Mouse (Mus musculus) bone marrow, adult 2 months (tissue): ENCODE results near the gene Six1. TPM values are rescaled to one million over a fixed set of nuclear protein-coding genes. Genes with fewer than 3 reads are reported as not detected.

ENCODE experiments used
- H3K27ac ChIP-seq: fragments of 200-500 bp; 2 replicates; pipeline ENCODE4 v1.5.1; 2012; ENCODE audit warnings: low read depth, mild to moderate bottlenecking, control low read depth, inconsistent platforms, low read length; ENCODE audit not compliant: control insufficient read depth, poor library complexity, insufficient read depth
- H3K4me1 ChIP-seq: fragments of 200-500 bp; 2 replicates; pipeline ENCODE4 v1.6.1; 2011; ENCODE audit warnings: low read length; ENCODE audit not compliant: control insufficient read depth, insufficient read depth
- H3K4me3 ChIP-seq: fragments of 200-500 bp; replicated peaks from 2 replicates; pipeline ENCODE3; 2011; ENCODE audit warnings: mild to moderate bottlenecking, low read depth, low read length, control low read depth; ENCODE audit not compliant: control insufficient read depth
- CTCF ChIP-seq: fragments of 200-500 bp; IDR thresholded peaks from 2 replicates; pipeline ENCODE4 v1.5.1; 2011; ENCODE audit warnings: low read length, control low read depth; ENCODE audit not compliant: control insufficient read depth, insufficient read depth
- POLR2A ChIP-seq: fragments of 200-500 bp; IDR thresholded peaks from 2 replicates; pipeline ENCODE4 v1.6.1; 2011; ENCODE audit warnings: low read depth, mild to moderate bottlenecking, control low read depth, low read length, borderline replicate concordance; ENCODE audit not compliant: control insufficient read depth
- WGBS: fragments of 180-500 bp; shearing (Covaris S2); methylation state at CpG from one replicate; pipeline ENCODE4 v1.1.7; 2018; 5-methylcytosine and 5-hydroxymethylcytosine counted together
- polyA plus RNA-seq: library from polyadenylated mRNA; stranded (reverse); fragments of >200 nt; gene quantifications from 2 replicates; pipeline ENCODE4 v1.2.4, GENCODE M21; 2011; ENCODE audit warnings: low replicate concordance; ENCODE audit not compliant: missing spikeins, insufficient read depth, insufficient read length

Six1 gene
- polyA plus RNA-seq, 1 experiment, result 2.7 TPM

DNA sequence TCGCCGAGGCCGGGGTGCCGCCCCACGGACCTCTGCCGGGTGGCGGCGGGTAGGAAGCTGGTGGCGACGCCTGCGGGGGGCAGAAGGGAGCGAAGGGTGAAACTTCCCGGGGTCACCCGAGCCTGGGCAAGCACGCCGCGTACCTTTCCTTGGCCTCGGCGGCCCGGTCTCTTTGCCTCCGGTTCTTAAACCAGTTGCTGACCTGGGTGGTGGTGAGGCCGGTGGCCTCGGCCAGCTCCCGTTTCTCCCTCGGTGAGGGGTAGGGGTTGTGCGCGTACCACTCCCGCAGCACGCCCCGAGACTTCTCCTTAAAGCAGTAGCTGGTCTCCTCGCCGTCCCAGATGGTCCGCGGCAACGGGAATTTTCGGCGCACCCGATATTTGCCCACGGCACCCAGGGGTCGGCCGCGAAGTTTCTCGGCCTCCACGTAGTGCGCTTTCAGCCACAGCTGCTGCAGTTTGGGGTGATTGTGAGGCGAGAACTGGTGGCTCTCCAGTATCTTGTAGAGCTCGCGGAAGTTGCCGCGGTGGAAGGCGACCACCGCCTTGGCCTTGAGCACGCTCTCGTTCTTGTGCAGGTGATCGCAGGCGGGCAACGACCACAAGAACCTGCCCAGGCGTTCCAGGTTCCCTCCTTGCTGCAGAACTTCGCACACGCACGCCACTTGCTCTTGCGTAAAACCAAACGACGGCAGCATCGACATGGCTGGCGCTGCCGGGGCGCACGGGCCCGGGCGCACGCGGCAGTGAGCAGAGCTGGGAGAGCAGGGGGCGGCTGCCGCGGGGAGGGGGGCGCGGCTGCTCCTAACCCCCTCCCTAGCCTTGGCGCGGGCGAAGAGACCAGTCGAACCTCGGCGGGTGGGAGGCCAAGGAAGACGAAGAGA is 7.7 kb downstream of the Six1 start:
- Histone ChIP-seq H3K4me3 (peak overlapping the region; percentile 32), H3K4me1 (no peaks in the 10 kb centered on the region; the same call in 1 of the 2 replicates), H3K27ac (peak overlapping the region; percentile 33; the same call in 1 of the 2 replicates)
- 1% methylated on average over 85 of the region's 85 CpGs for WGBS
- TF ChIP-seq POLR2A, result no peak
- TF ChIP-seq CTCF, result no peak

DNA sequence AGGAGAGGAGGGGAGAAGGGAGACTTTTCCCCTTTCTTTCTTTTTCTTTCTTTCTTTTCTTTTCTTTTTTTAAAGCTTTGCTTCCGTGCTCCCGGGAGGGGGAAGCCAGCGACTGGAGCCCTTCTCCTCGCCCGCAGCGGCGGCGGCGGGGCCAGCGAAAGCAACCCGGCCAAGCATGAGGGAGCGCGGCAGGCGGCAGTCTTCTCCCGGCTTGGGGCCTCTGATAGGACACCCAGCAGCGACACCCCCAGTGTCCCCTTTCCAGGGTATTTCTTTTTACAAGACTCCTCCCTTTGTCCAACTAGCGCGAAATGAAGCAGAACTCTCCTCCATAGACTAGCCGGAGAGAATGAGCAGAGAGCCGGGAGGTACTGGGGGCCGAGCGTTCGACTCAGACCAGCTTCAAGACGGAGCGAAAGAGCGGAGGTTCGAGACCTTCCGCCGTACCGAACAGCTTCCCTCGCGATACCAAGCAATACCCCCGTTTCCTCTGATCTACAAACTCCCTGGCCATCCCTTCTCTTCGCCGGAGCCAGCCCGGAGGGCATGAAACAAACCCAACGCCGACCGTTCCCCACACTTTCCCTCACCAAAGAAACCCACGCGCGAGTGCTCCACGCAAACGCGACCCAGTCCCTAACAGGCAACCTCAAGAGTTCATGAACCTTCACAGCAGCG is 8.5 kb downstream of the Six1 start:
- under 1% methylated on average over 46 of the region's 46 CpGs for WGBS
- TF ChIP-seq POLR2A (no peak), CTCF (no peak)
- Histone ChIP-seq H3K4me1 (no peaks in the 10 kb centered on the region; the same call in 1 of the 2 replicates), H3K4me3 (no peak overlapping the region), H3K27ac (peak overlapping the region; percentile 33; the same call in 1 of the 2 replicates)

- TF ChIP-seq CTCF (no peak), POLR2A (no peak)
- Histone ChIP-seq H3K27ac (no peak overlapping the region), H3K4me3 (no peak overlapping the region), H3K4me1 (no peaks in the 10 kb centered on the region; the same call in 1 of the 2 replicates)
- WGBS, result 2% methylated on average over 53 of the region's 53 CpGs
Observed at GRCm38 (mm10) chr12:73044221-73045045, 9.3 kb downstream of the Six1 start.

DNA sequence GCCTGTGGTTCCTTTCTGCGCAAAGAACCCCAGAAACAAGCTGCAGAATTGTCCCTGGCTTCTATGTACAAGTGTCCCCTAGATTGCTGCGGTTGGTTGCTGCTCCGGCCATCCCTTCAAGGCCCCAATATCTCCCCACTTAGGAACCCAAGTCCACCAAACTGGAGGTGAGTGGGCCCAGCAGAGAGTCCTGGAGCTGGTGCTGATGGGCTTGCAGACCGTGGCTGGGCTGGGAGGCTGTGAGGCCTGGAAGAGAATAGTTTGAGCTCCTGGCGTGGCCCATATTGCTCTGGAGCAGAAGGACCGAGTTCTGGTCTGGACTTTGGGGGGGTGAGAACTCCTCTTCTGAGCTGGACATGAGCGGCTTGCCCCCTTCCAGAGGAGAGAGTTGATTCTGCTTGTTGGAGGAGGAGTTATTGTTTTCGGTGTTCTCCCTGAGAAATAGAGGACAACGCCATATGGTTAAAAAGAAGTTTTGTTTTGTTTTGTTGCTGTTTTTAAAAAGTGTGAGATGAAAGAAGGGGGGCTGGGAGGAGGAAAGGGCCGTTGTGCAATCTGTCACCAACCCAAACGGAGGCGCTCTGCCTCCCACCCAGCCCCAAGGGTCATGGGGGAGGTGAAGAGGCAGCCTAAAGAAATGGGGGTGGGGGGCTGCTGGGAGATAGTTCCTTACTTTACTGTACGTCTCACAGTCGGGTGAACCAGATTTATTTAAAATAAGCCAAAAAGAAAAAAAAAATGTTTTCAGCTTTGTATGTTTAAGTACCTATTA is 10.1 kb downstream of the Six1 start:
- Histone ChIP-seq H3K4me3 (no peak overlapping the region), H3K4me1 (no peaks in the 10 kb centered on the region; the same call in 1 of the 2 replicates), H3K27ac (no peak overlapping the region)
- TF ChIP-seq POLR2A, result no peak
- no peak for TF ChIP-seq CTCF
- WGBS, result 11% methylated on average over 14 of the region's 14 CpGs

DNA sequence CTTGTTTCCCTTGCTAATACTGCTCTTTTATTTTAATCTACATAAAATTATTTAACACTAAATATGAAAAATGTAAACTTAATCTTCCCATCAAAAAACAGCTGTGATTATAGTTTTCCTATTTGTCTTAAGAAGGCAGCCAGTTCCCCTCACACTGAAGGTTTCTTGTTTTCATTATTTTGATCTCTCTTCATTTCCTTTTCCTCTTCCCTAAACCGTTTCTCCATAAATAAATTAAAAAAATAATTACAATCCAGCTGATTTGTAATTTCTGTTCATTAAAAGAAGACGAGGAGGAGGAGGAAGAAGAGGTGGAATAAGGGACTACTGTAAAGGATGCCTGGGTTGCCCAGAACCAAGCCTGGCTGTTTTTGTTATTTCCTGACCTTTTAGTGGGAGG is 10.8 kb downstream of the Six1 start:
- 0% methylated on average over 2 of the region's 2 CpGs for WGBS
- TF ChIP-seq POLR2A (no peak), CTCF (no peak)
- no peaks in the 10 kb centered on the region; the same call in 1 of the 2 replicates for H3K4me1 ChIP-seq
- no peak overlapping the region for H3K27ac ChIP-seq
- H3K4me3 ChIP-seq, result no peak overlapping the region

GRCm38 (mm10) chr12:73042406-73042805 is 11.3 kb downstream of the Six1 start:
- 6% methylated on average over 5 of the region's 5 CpGs for WGBS
- no peaks in the 10 kb centered on the region; the same call in 1 of the 2 replicates for H3K4me1 ChIP-seq
- TF ChIP-seq POLR2A, result no peak
- TF ChIP-seq CTCF, result no peak
- no peak overlapping the region for H3K27ac ChIP-seq
- H3K4me3 ChIP-seq, result no peak overlapping the region

DNA sequence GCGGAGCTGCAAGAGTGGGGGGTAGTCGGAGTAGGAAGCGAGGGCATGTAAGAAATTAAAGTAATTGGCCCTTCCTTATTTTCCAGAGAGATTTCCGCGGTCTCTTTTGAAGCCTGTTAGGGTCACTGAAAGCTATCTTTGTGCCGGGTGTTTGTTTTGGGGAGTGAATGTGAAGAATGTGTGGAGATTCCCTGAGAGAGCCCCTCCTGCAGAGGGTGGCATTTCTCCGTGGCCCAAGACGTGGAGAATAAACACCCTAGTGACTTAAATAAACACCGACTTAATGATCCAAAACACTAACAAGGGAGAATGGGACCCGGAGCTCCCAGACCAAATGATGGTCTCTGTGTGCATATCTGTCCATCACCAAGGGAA is 12.4 kb downstream of the Six1 start:
- no peak overlapping the region for H3K4me3 ChIP-seq
- TF ChIP-seq CTCF (no peak), POLR2A (no peak)
- WGBS, result 5% methylated on average over 10 of the region's 10 CpGs

More for the DNA sequence above, 12.4 kb downstream of the Six1 start:
- H3K27ac ChIP-seq, result no peak overlapping the region
- H3K4me1 ChIP-seq, result no peaks in the 10 kb centered on the region; the same call in 1 of the 2 replicates
